Mouse (Mus musculus): ENCODE data around the gene Six5. TPM values are rescaled to one million over a fixed set of nuclear protein-coding genes. Genes with fewer than 3 reads are reported as not detected.
A peak's percentile ranks its signal among the peaks of the same experiment; 100 is the strongest.

The Six5 gene
- total and polyA plus RNA-seq, 3 experiments: 3.0 to 7.7 TPM; not detected in 1

DNA sequence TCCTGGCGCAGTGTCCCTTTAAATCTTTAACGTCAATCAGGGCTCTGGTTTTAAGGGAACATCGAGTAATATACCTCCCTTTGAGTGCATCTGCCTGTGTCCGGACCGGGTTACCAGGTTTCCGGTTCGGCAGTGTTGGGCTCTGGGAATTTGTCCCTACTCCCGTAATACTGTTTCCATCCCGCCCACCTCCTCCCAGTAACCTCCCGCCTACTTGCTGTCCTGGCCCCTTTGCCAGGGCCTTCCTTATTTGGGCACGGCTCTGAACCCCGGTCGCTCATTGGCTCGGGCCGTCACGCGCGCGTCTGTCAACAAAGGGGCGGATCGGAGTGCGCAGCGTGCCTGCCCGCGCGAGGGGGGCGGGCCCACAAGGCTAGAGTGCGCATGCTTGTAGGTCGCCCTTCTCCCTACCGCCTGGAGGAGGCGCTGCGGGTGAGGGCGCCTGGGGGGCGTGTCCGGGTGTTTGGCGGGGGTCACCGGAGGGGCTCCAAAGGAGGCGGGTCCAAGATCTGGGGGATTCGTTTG is 37.0 kb downstream of the Six5 start (continued):
- peak in 1 of 2 experiments; percentile 68; a peak in 3 of 4 replicates for TF ChIP-seq USF2 (IDR thresholded peaks at IDR 0.05; ENCODE audit: borderline replicate concordance in 1 of 2, insufficient read depth in 1 of 2, low read depth in 1 of 2, low read length in 2 of 2)
- no peak for TF ChIP-seq UBTF (IDR thresholded peaks at IDR 0.05; ENCODE audit: borderline replicate concordance, insufficient read depth, low read depth, low read length)
- 0 out of 2 replicates have a peak, but pooled peaks have one; percentile 42 for TF ChIP-seq POLR2AphosphoS2 (IDR thresholded peaks at IDR 0.05; ENCODE audit: low read length)
- peak; percentile 99 for TF ChIP-seq SIN3A (IDR thresholded peaks at IDR 0.05; ENCODE audit: low read length)
- no peak for TF ChIP-seq KAT2A (conservative IDR thresholded peaks at IDR 0.05; ENCODE audit: low read depth, low read length)
- no peak for TF ChIP-seq ZNF384 (IDR thresholded peaks at IDR 0.05; ENCODE audit: low read depth, low read length)
- no peak for TF ChIP-seq TAL1 (IDR thresholded peaks at IDR 0.05; ENCODE audit: low read length)
- TF ChIP-seq EP300 (IDR thresholded peaks at IDR 0.05; ENCODE audit: low read depth in 1 of 2, low read length in 2 of 2): 0 out of 4 replicates have a peak, but pooled peaks of 1 of the 2 experiments have one; percentile 17
- no peak for TF ChIP-seq E2F4 (IDR thresholded peaks at IDR 0.05; ENCODE audit: borderline replicate concordance, low read depth, low read length)
- peak; percentile 77 for TF ChIP-seq HCFC1 (IDR thresholded peaks at IDR 0.05; ENCODE audit: low read depth, low read length)
- TF ChIP-seq NRF1 (IDR thresholded peaks at IDR 0.05; ENCODE audit: insufficient read depth, low read depth, low read length, poor library complexity, severe bottlenecking): peak; percentile 80
- TF ChIP-seq RCOR1 (IDR thresholded peaks at IDR 0.05; ENCODE audit: low read depth, low read length): no peak
- TF ChIP-seq TCF12 (IDR thresholded peaks at IDR 0.05; ENCODE audit: low read depth, low read length): no peak
- TF ChIP-seq POLR2A (IDR thresholded peaks at IDR 0.05; ENCODE audit: control insufficient read depth in 1 of 2, insufficient read depth in 1 of 2, low read depth in 1 of 2, low read length in 2 of 2, poor library complexity in 1 of 2): no peak; a peak in 1 of 4 replicates
- no peak for TF ChIP-seq MEF2A (IDR thresholded peaks at IDR 0.05; ENCODE audit: extremely low read depth, insufficient replicate concordance, low read depth, low read length, poor library complexity, severe bottlenecking)
- peak; percentile 82 for TF ChIP-seq BHLHE40 (IDR thresholded peaks at IDR 0.05; ENCODE audit: borderline replicate concordance, low read depth, low read length)
- no peak for TF ChIP-seq CHD1 (IDR thresholded peaks at IDR 0.05; ENCODE audit: low read depth, low read length)
- TF ChIP-seq ELF1 (IDR thresholded peaks at IDR 0.05; ENCODE audit: low read depth, low read length): 0 out of 2 replicates have a peak, but pooled peaks have one; percentile 39
- no peak for TF ChIP-seq TBP (IDR thresholded peaks at IDR 0.05; ENCODE audit: low read depth, low read length)
- TF ChIP-seq CTCF (IDR thresholded peaks at IDR 0.05 in 2 of 3, conservative IDR thresholded peaks at IDR 0.05 in 1 of 3; ENCODE audit: control insufficient read depth in 1 of 3, insufficient read depth in 1 of 3, low read depth in 2 of 3, low read length in 3 of 3, poor library complexity in 1 of 3, severe bottlenecking in 1 of 3): peak; percentile 46 to 81 (median 74); a peak in 5 of 6 replicates
- TF ChIP-seq JUND (IDR thresholded peaks at IDR 0.05; ENCODE audit: low read depth, low read length): no peak
- TF ChIP-seq MAX (IDR thresholded peaks at IDR 0.05; ENCODE audit: low read length): peak; percentile 98
- no peak for TF ChIP-seq RAD21 (IDR thresholded peaks at IDR 0.05; ENCODE audit: low read depth, low read length)

DNA sequence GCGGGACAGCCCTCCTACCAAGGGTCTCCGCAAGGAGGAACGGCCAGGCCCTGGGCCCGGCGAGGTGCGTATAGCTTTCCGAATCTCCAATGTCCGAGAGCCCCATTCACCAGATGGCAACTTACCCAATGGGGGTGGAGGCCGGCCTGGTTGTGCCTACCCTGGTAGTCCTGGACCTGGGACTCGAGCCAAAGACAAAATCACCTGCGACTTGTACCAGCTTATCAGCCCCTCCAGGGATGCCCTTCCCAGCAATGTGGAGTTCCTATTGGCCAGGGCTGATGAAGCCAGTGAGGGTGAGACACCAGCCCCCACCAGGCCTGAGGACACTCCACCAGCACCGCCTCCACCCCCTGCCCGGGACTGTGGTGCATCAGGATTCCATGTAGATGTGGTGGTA is 41.8 kb downstream of the Six5 start:
- peaks cover 0 to 4% of the 10 kb centered on the region in 2 experiments; a peak in 2 of 4 replicates for H3K4me1 ChIP-seq (ENCODE audit: control insufficient read depth in 1 of 2, insufficient read depth in 2 of 2, low read length in 2 of 2)
- no peaks in the 10 kb centered on the region for H3K27me3 ChIP-seq (ENCODE audit: control insufficient read depth in 1 of 2, insufficient read depth in 2 of 2, low read length in 2 of 2)
- no peaks in the 10 kb centered on the region for H3K9me3 ChIP-seq (replicated peaks; ENCODE audit: insufficient read depth, low read length)
- no peak overlapping the region for H3K9ac ChIP-seq (ENCODE audit: control insufficient read depth, low read depth, low read length, poor library complexity, severe bottlenecking)
- H3K36me3 ChIP-seq (ENCODE audit: control insufficient read depth in 1 of 2, insufficient read depth in 2 of 2, low read length in 2 of 2): 0 out of 4 replicates have a peak, but pooled peaks cover 0 to 2% of the 10 kb centered on the region in 2 experiments
- TF ChIP-seq MYC (IDR thresholded peaks at IDR 0.05; ENCODE audit: low read depth, low read length): no peak
- TF ChIP-seq GABPA (IDR thresholded peaks at IDR 0.05; ENCODE audit: low read depth, low read length): no peak
- no peak for TF ChIP-seq MAX (IDR thresholded peaks at IDR 0.05; ENCODE audit: low read length)
- no peak for TF ChIP-seq RAD21 (IDR thresholded peaks at IDR 0.05; ENCODE audit: low read depth, low read length)
- TF ChIP-seq NRF1 (IDR thresholded peaks at IDR 0.05; ENCODE audit: insufficient read depth, low read depth, low read length, poor library complexity, severe bottlenecking): no peak
- TF ChIP-seq CTCF (IDR thresholded peaks at IDR 0.05 in 2 of 3, conservative IDR thresholded peaks at IDR 0.05 in 1 of 3; ENCODE audit: control insufficient read depth in 1 of 3, insufficient read depth in 1 of 3, low read depth in 2 of 3, low read length in 3 of 3, poor library complexity in 1 of 3, severe bottlenecking in 1 of 3): no peak
- no peak for TF ChIP-seq ZC3H11A (IDR thresholded peaks at IDR 0.05; ENCODE audit: low read depth, low read length)
- TF ChIP-seq TAL1 (IDR thresholded peaks at IDR 0.05; ENCODE audit: low read length): no peak
- TF ChIP-seq CHD2 (IDR thresholded peaks at IDR 0.05; ENCODE audit: low read length): no peak
- TF ChIP-seq BHLHE40 (IDR thresholded peaks at IDR 0.05; ENCODE audit: borderline replicate concordance, low read depth, low read length): no peak
- no peak for TF ChIP-seq USF1 (IDR thresholded peaks at IDR 0.05; ENCODE audit: low read depth, low read length)
- no peak for TF ChIP-seq UBTF (IDR thresholded peaks at IDR 0.05; ENCODE audit: borderline replicate concordance, insufficient read depth, low read depth, low read length)
- TF ChIP-seq TCF12 (IDR thresholded peaks at IDR 0.05; ENCODE audit: low read depth, low read length): no peak
- no peak for TF ChIP-seq POLR2A (IDR thresholded peaks at IDR 0.05; ENCODE audit: control insufficient read depth in 1 of 2, insufficient read depth in 1 of 2, low read depth in 1 of 2, low read length in 2 of 2, poor library complexity in 1 of 2)
- no peak for TF ChIP-seq ZNF384 (IDR thresholded peaks at IDR 0.05; ENCODE audit: low read depth, low read length)
- no peak for TF ChIP-seq KAT2A (conservative IDR thresholded peaks at IDR 0.05; ENCODE audit: low read depth, low read length)
- no peaks in the 10 kb centered on the region for H3K79me2 ChIP-seq (ENCODE audit: control insufficient read depth, insufficient read depth, low read length, poor library complexity)
- no peak overlapping the region for H3K27ac ChIP-seq (ENCODE audit: control insufficient read depth, low read depth, low read length)
- H3K4me3 ChIP-seq (ENCODE audit: control insufficient read depth in 1 of 2, insufficient read depth in 1 of 2, low read depth in 2 of 2, low read length in 2 of 2): no peak overlapping the region
- DNase-seq (ENCODE audit: low read depth, low spot score): no peak
